Mouse (Mus musculus): ENCODE data around the gene Chmp4b.

DNA sequence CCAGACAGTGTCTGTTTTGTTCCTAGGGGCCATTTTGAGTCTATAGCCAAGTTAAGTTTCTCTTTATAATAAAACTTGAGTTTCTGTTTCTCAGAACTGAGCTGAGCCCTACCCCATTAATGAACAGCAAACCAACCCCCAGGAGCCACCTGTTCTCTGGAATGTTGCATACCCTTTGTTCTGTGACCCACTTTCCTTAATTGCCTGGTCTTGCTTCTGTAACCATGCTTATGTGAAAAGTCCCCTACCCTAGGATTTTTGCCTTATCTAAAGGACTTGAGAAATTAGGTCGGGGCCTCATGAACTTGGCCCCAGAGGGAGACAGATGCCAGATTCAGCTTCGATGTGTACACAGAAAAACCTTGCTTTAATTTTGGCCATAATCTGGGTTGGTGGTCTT is 80.4 kb downstream of the Chmp4b start:
- no peak for TF ChIP-seq CTCF (IDR thresholded peaks at IDR 0.05; ENCODE audit: insufficient read depth, low read depth, low read length)
- TF ChIP-seq POLR2A (IDR thresholded peaks at IDR 0.05; ENCODE audit: insufficient read depth, low read depth, low read length) = no peak
